Mouse (Mus musculus) liver, adult 2 months (tissue): Measurements from ENCODE around the gene Car14. TPM values are rescaled to one million over a fixed set of nuclear protein-coding genes. Genes with fewer than 3 reads are reported as not detected.

ENCODE experiments used
- DNase-seq: peaks from one replicate; pipeline ENCODE4 v3.0.0-alpha.2; 2011; ENCODE audit warnings: low read depth, low spot score; ENCODE audit errors: extremely low read depth
- H3K27ac ChIP-seq: fragments of 200-500 bp; replicated peaks from 2 replicates; pipeline ENCODE4 v1.5.1; 2012; ENCODE audit warnings: low read depth, mild to moderate bottlenecking, control low read depth, inconsistent platforms, low read length; ENCODE audit not compliant: insufficient read depth
- H3K27me3 ChIP-seq: fragments of 200-500 bp; 2 replicates; pipeline ENCODE4 v1.6.1; 2012; ENCODE audit warnings: mild to moderate bottlenecking, moderate library complexity, low read length, inconsistent platforms; ENCODE audit not compliant: control insufficient read depth, insufficient read depth
- H3K36me3 ChIP-seq: fragments of 200-500 bp; 2 replicates; pipeline ENCODE4 v1.6.1; 2012; ENCODE audit warnings: low read length, inconsistent platforms; ENCODE audit not compliant: control insufficient read depth, insufficient read depth
- H3K4me1 ChIP-seq: fragments of 200-500 bp; 2 replicates; pipeline ENCODE4 v1.6.1; 2011; ENCODE audit warnings: low read length; ENCODE audit not compliant: control insufficient read depth, insufficient read depth
- H3K4me3 ChIP-seq: fragments of 200-500 bp; 2 replicates; pipeline ENCODE4 v1.5.1; 2011; ENCODE audit warnings: low read depth, mild to moderate bottlenecking, control low read depth, low read length, moderate library complexity; ENCODE audit not compliant: insufficient read depth
- H3K79me2 ChIP-seq: fragments of 200-500 bp; 2 replicates; pipeline ENCODE4 v1.6.1; 2012; ENCODE audit warnings: inconsistent platforms, mild to moderate bottlenecking, low read length, moderate library complexity; ENCODE audit not compliant: control insufficient read depth, insufficient read depth
- H3K9ac ChIP-seq: fragments of 200-500 bp; 2 replicates; pipeline ENCODE4 v1.6.1; 2012; ENCODE audit warnings: low read depth, mild to moderate bottlenecking, control low read depth, inconsistent platforms, low read length
- CTCF ChIP-seq: fragments of 200-500 bp; IDR thresholded peaks from 2 replicates; pipeline ENCODE4 v1.5.1; 2011; ENCODE audit warnings: low read depth, low read length, control low read depth
- POLR2A ChIP-seq: fragments of 200-500 bp; IDR thresholded peaks from 2 replicates; pipeline ENCODE4 v1.6.1; 2011; ENCODE audit warnings: low read length, control low read depth; ENCODE audit not compliant: insufficient read depth; ENCODE audit errors: extremely low read depth
- WGBS: fragments of 180-500 bp; shearing (Covaris S2); methylation state at CpG from one replicate; pipeline ENCODE4 v1.1.7; 2018; 5-methylcytosine and 5-hydroxymethylcytosine counted together
- polyA plus RNA-seq: library from polyadenylated mRNA; depleted of rRNA; stranded (reverse); fragments of >200 nt; gene quantifications from 2 replicates; pipeline ENCODE4 v1.2.3, GENCODE M21; 2012
- total RNA-seq: library from RNA; depleted of rRNA; stranded (reverse); fragments of >200 nt; gene quantifications from 2 replicates; pipeline ENCODE4 v1.2.3, GENCODE M21; 2014

The Car14 gene
- total and polyA plus RNA-seq, 2 experiments = 24.5 to 47.9 TPM

DNA sequence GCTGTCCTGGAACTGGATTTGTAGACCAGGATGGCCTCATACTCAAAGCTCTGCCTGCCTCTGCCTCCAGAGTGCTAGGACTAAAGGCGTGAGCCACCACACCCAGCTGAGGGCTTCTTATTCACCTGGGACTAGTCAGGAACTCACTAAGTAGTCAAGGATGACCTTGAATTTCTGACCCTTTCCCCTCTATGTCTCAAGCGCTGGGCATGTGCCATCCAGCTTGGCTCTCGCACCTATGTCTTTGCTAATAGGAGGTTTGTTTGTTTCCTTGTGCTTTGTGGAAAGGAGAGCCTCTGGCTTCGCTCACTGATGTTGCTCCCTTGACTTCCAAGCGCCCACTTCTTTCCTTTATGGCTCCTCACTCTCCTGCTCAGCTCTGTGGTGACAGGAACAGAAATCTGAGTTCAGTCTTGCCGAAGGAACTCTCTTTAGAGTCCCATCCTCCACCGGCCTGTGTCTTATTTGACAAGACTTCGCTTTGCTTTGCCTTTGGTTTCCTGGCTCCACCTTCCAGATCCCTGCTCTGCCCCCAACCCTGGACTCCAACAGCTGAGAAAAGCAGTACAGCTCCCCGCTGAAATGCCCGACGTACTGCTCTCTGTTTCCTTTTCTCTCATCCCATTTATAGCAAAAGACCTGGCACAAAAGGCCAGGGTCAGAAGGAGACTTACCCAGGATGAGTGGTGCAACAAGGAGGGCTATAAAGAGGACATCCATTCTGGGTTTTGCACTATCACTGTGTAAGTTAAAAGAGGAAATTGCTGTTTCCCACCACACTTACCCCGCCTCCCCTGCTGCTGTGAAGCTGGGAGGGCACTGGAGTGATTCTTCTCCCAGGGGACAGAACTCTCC is 13.1 kb downstream of the Car14 start, which contains the start of gene BC028528:
Gene BC028528, minus strand, starts transcription at position 795 of the 855 bp plus-strand sequence.
- peaks cover 13% of the 10 kb centered on the region for H3K4me1 ChIP-seq
- 47% methylated on average over 12 of the region's 12 CpGs for WGBS
- H3K27me3 ChIP-seq = no peaks in the 10 kb centered on the region
- H3K27ac ChIP-seq = peak within 1 kb of the TSS; percentile 54
- H3K36me3 ChIP-seq = no peaks in the 10 kb centered on the region; the same call in 1 of the 2 replicates
- peak within 1 kb of the TSS; percentile 29; the same call in 1 of the 2 replicates for H3K9ac ChIP-seq
- H3K79me2 ChIP-seq = no peaks in the 10 kb centered on the region
- DNase-seq = peak; percentile 74
- H3K4me3 ChIP-seq = peak within 1 kb of the TSS; percentile 12; the same call in 1 of the 2 replicates
- no peak for TF ChIP-seq POLR2A
- no peak for TF ChIP-seq CTCF

DNA sequence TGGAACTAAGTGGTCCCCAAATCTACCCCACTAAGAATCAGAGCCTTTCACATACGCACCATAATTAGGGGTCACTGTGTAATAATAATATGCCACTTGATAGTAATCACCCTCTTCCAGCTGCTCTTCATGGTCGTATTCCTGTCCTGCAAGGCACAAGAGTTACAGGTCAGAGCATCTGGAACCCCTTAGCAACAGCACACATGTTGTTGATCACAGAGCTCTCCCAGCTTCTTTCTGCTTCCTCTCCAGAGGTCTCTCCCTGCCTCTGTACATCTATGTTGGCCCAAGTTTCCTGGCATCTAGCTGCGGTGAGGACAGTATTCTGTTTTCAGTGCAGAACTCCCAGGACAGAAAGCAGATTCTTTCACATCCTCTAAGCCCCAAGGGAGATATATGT is 14.8 kb downstream of the Car14 start:
- no peak for TF ChIP-seq POLR2A
- TF ChIP-seq CTCF = no peak
- no peaks in the 10 kb centered on the region for H3K79me2 ChIP-seq
- no peak overlapping the region for H3K4me3 ChIP-seq
- no peak overlapping the region for H3K9ac ChIP-seq
- DNase-seq = no peak
- no peaks in the 10 kb centered on the region for H3K27me3 ChIP-seq
- 82% methylated on average over 3 of the region's 3 CpGs for WGBS
- H3K27ac ChIP-seq = no peak overlapping the region
- peaks cover 12% of the 10 kb centered on the region for H3K4me1 ChIP-seq
- H3K36me3 ChIP-seq = no peaks in the 10 kb centered on the region

DNA sequence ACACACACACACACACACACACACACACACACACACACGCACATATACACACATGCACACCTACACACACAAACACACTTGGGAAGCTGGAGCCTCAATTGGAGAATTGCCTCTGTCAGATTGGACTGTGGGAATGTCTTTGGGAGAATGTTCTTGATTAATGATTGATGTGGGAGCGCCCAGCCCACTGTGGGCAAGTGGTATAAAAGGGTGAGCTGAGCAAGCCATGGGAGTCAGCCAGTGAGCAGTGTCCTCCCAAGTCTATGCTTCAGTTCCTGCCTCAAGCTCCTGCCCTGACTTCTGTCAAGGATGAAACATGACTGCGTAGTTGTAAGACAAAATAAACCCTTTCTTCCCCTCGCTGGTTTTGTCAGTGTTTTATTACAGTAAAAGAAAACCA is 16.9 kb downstream of the Car14 start:
- H3K4me3 ChIP-seq = no peak overlapping the region
- peak; percentile 82 for DNase-seq
- no peaks in the 10 kb centered on the region for H3K36me3 ChIP-seq
- peak overlapping the region; percentile 43; the same call in 1 of the 2 replicates for H3K27ac ChIP-seq
- H3K79me2 ChIP-seq = no peaks in the 10 kb centered on the region
- H3K27me3 ChIP-seq = no peaks in the 10 kb centered on the region
- no peak for TF ChIP-seq CTCF
- TF ChIP-seq POLR2A = 0 out of 2 replicates have a peak, but pooled peaks have one; percentile 9
- peaks cover 16% of the 10 kb centered on the region for H3K4me1 ChIP-seq
- WGBS = 53% methylated on average over 4 of the region's 4 CpGs
- H3K9ac ChIP-seq = no peak overlapping the region

DNA sequence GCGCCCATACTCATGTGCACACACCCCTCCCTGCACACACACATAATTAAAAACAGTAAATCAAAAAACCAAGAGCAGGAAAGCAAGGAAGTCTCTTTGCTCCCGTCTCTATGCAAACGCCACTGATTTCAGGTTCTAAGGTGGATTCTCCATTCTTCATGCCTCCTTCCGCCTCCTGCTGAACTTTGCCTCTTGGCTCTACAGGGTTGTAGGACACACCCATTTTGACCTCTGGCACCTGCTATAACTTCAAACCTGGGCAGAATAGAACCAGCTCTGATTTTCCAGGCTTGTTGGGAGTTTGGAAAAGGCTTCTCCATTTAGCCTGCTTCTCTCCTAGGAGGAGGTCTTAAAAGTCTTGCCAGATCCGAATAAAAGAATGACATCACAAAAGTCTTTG is 20.1 kb downstream of the Car14 start:
- 49% methylated on average over 5 of the region's 5 CpGs for WGBS
- peaks cover 13% of the 10 kb centered on the region for H3K4me1 ChIP-seq
- H3K27me3 ChIP-seq = no peaks in the 10 kb centered on the region
- peak overlapping the region; percentile 38 for H3K27ac ChIP-seq
- no peak overlapping the region for H3K9ac ChIP-seq
- TF ChIP-seq POLR2A = no peak
- no peak for TF ChIP-seq CTCF
- H3K36me3 ChIP-seq = peaks cover 5% of the 10 kb centered on the region; the same call in 1 of the 2 replicates
- no peaks in the 10 kb centered on the region for H3K79me2 ChIP-seq
- DNase-seq = peak; percentile 86
- H3K4me3 ChIP-seq = no peak overlapping the region

DNA sequence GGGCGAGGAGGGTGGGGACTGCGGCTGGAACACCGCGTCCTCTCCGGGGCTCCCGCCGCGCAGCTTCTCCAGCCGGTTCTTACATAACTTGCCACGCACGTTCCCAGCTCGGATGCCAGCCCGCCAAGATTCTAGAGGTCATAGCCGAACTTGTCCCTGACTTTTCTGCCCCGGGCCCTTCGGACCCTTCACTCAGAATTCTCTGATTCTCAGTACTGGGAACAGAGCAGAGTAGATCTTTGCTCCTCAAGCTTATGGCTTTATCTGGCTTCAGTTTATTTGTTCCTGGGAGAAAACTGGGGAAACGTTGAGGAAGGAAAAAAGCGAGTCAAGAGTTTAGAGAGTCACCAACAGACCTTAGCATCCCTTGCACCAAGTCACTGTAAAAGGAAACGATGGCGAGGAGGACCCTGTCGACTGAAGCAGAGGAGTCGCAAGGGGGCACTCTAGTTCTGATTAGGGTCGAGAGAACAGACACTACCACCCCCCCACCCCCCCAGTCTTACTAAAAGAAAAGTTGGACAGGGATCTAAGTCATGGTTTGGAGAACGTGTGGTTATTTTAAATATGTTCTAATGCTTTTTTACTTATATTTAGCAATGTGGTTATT is 21.6 kb downstream of the Car14 start:
- Histone ChIP-seq H3K4me3 (peak overlapping the region; percentile 57), H3K36me3 (peaks cover 5% of the 10 kb centered on the region; the same call in 1 of the 2 replicates), H3K9ac (peak overlapping the region; percentile 76), H3K4me1 (peaks cover 19% of the 10 kb centered on the region), H3K27ac (peak overlapping the region; percentile 79), H3K79me2 (no peaks in the 10 kb centered on the region), H3K27me3 (no peaks in the 10 kb centered on the region)
- DNase-seq = peak; percentile 60
- 1% methylated on average over 24 of the region's 24 CpGs for WGBS
- TF ChIP-seq POLR2A (no peak), CTCF (peak; percentile 64)
